ENCODE assay signal across 8 mouse cellular contexts in genomic region chr9:41156006-41156719, GRCm38 (mm10). TPM values are rescaled to one million over a fixed set of nuclear protein-coding genes. Genes with fewer than 3 reads are reported as not detected.
A peak's percentile ranks its signal among the peaks of the same experiment; 100 is the strongest.
DNase-seq lines count a peak whose midpoint lies in the region; ATAC-seq and TF ChIP-seq lines count a peak whose summit lies in the region.

No protein-coding gene starts in this region.

- H3K4me3 ChIP-seq in kidney, embryonic 15.5 days (replicated peaks) = peak overlapping the region; percentile 85
- peak overlapping the region; percentile 81 for H3K4me3 ChIP-seq in cerebellum, adult 2 months (replicated peaks; ENCODE audit: insufficient read depth, low read depth, low read length)
- H3K4me3 ChIP-seq in hindbrain, embryonic 14.5 days (replicated peaks; ENCODE audit: low read length) = peak overlapping the region; percentile 76
- H3K4me3 ChIP-seq in midbrain, postnatal 0 days (ENCODE audit: low read depth, low read length) = peak overlapping the region; percentile 85

- peak overlapping the region; percentile 74 for H3K9ac ChIP-seq in kidney, embryonic 15.5 days
- peak overlapping the region; percentile 86 for H3K9ac ChIP-seq in hindbrain, embryonic 14.5 days
- H3K9ac ChIP-seq in midbrain, postnatal 0 days (replicated peaks; ENCODE audit: low read length, poor library complexity, severe bottlenecking) = peak overlapping the region; percentile 90

- TF ChIP-seq CTCF in cerebellum, adult 2 months (IDR thresholded peaks at IDR 0.05; ENCODE audit: borderline replicate concordance, insufficient read depth, low read depth, low read length) = no peak
- TF ChIP-seq CTCF in midbrain, postnatal 0 days (IDR thresholded peaks at IDR 0.05) = no peak

- no peaks in the 10 kb centered on the region for H3K9me3 ChIP-seq in kidney, embryonic 15.5 days (replicated peaks)
- no peaks in the 10 kb centered on the region for H3K9me3 ChIP-seq in hindbrain, embryonic 14.5 days (ENCODE audit: control insufficient read depth, low read length)
- no peaks in the 10 kb centered on the region for H3K9me3 ChIP-seq in midbrain, postnatal 0 days (ENCODE audit: low read length)

- peaks cover 23% of the 10 kb centered on the region for H3K27me3 ChIP-seq in kidney, embryonic 15.5 days
- H3K27me3 ChIP-seq in cerebellum, adult 2 months (ENCODE audit: control insufficient read depth, insufficient read depth, low read length) = no peaks in the 10 kb centered on the region
- H3K27me3 ChIP-seq in hindbrain, embryonic 14.5 days (ENCODE audit: control insufficient read depth, insufficient read depth, low read length) = peaks cover 12% of the 10 kb centered on the region
- no peaks in the 10 kb centered on the region for H3K27me3 ChIP-seq in midbrain, postnatal 0 days (ENCODE audit: insufficient read depth, low read length)

- H3K27ac ChIP-seq in kidney, embryonic 15.5 days = no peak overlapping the region
- H3K27ac ChIP-seq in cerebellum, adult 2 months (ENCODE audit: insufficient read depth, low read length) = peak overlapping the region; percentile 41; the same call in 1 of the 2 replicates
- H3K27ac ChIP-seq in hindbrain, embryonic 14.5 days = no peak overlapping the region
- H3K27ac ChIP-seq in midbrain, postnatal 0 days (ENCODE audit: low read depth, low read length) = peak overlapping the region; percentile 85; the same call in 1 of the 2 replicates

- peaks cover 49% of the 10 kb centered on the region for H3K4me1 ChIP-seq in kidney, embryonic 15.5 days
- H3K4me1 ChIP-seq in cerebellum, adult 2 months (ENCODE audit: control insufficient read depth, insufficient read depth, low read length) = peaks cover 16% of the 10 kb centered on the region
- peaks cover 15% of the 10 kb centered on the region for H3K4me1 ChIP-seq in hindbrain, embryonic 14.5 days (replicated peaks; ENCODE audit: control insufficient read depth, insufficient read depth, low read length)
- H3K4me1 ChIP-seq in midbrain, postnatal 0 days (ENCODE audit: insufficient read depth, low read length) = peaks cover 4% of the 10 kb centered on the region; the same call in 1 of the 2 replicates

- H3K4me2 ChIP-seq in kidney, embryonic 15.5 days = peak overlapping the region; percentile 92
- peak overlapping the region; percentile 71 for H3K4me2 ChIP-seq in hindbrain, embryonic 14.5 days (replicated peaks)
- H3K4me2 ChIP-seq in midbrain, postnatal 0 days (ENCODE audit: low read depth, low read length, poor library complexity, severe bottlenecking) = peak overlapping the region; percentile 70

- no peak for DNase-seq in kidney, adult 9 months
- DNase-seq in cerebellum, adult 2 months = peak in 1 of 2 experiments; percentile 74
- DNase-seq in hindbrain, embryonic 14.5 days (ENCODE audit: low spot score) = no peak
- no peak for DNase-seq in midbrain, postnatal 0 days (ENCODE audit: low spot score)
- no peak for DNase-seq in adipocyte (ENCODE audit: low spot score)
- DNase-seq in layer of hippocampus, adult 18-20 months (ENCODE audit: low spot score in 2 of 2) = no peak
- no peak for DNase-seq in urinary bladder, adult 2 months (ENCODE audit: low spot score)

- no peak for ATAC-seq in kidney, embryonic 15.5 days (replicated peaks; ENCODE audit: low FRiP score)
- ATAC-seq in hindbrain, embryonic 14.5 days (ENCODE audit: low FRiP score) = no peak
- ATAC-seq in midbrain, postnatal 0 days (ENCODE audit: low FRiP score) = peak; percentile 28; the same call in 1 of the 2 replicates

- 22% methylated on average over 20 of the region's 20 CpGs for WGBS in kidney, embryonic 15.5 days
- WGBS in cerebellum, adult 2 months = 11% methylated on average over 20 of the region's 20 CpGs
- WGBS in hindbrain, embryonic 14.5 days = 16% methylated on average over 20 of the region's 20 CpGs
- 21% methylated on average over 19 of the region's 20 CpGs for WGBS in midbrain, postnatal 0 days

- TF ChIP-seq POLR2A in cerebellum, adult 2 months (IDR thresholded peaks at IDR 0.05; ENCODE audit: borderline replicate concordance, insufficient read depth, low read length) = no peak

- no peaks in the 10 kb centered on the region for H3K36me3 ChIP-seq in kidney, embryonic 15.5 days
- no peaks in the 10 kb centered on the region for H3K36me3 ChIP-seq in hindbrain, embryonic 14.5 days (replicated peaks; ENCODE audit: control insufficient read depth, insufficient read depth)
- no peaks in the 10 kb centered on the region for H3K36me3 ChIP-seq in midbrain, postnatal 0 days (ENCODE audit: insufficient read depth, low read length)

RNA-seq across cellular contexts. Expression of gene Ubash3b, which starts 5.3 kb away (rescaled TPM):
- polyA plus RNA-seq in kidney, embryonic 15.5 days (2015; fragmentation: Nextera tagmentation; extraction: Ambion mirVana) = 8.1 and 8.7 TPM in 2 replicates
- polyA plus RNA-seq in cerebellum, adult 2 months (2012; rRNA removed) = 39.3 and 48.8 TPM in 2 replicates
- 27.6 and 32.1 TPM in 2 replicates for polyA plus RNA-seq in hindbrain, embryonic 14.5 days (2014; fragmentation: Nextera tagmentation; extraction: Ambion mirVana)
- total RNA-seq in midbrain, postnatal 0 days (2014; rRNA removed) = 30.2 and 32.3 TPM in 2 replicates
- polyA plus RNA-seq in midbrain, postnatal 0 days (2015; fragmentation: Nextera tagmentation; extraction: Ambion mirVana) = 23.1 and 23.6 TPM in 2 replicates
- 10 to 100 TPM; 27.6 to 28.4 TPM for total RNA-seq in layer of hippocampus, adult 18-20 months (2021)
- 4.2 and 4.6 TPM in 2 replicates for polyA plus RNA-seq in urinary bladder, adult 2 months (2012; rRNA removed)

Comparison
In these comparisons a context has a peak if more than half of its experiments do, and no peak if none do; other contexts are left out.
1. H3K27ac ChIP-seq: peak in cerebellum, adult 2 months (single experiment) and midbrain, postnatal 0 days (single experiment); none in kidney, embryonic 15.5 days (single experiment) and hindbrain, embryonic 14.5 days (single experiment).
2. Peak in every context shown above with its lines, with median percentiles within 50 percentile points of each other: H3K4me2 ChIP-seq, H3K4me3 ChIP-seq and H3K9ac ChIP-seq.